Mouse (Mus musculus) kidney, postnatal 4 days (tissue): Measurements from ENCODE around the gene Trappc6a.
A peak's percentile ranks its signal among the peaks of the same experiment; 100 is the strongest.

Experiments used
- DNase-seq, 2 experiments: peaks; one replicate each; pipeline ENCODE4 v3.0.0; 2021; ENCODE audit warnings: mixed read lengths in 2 of 2

Trappc6a gene

GRCm38 (mm10) chr7:19508150-19508923 lies at the start of gene Trappc6a, which contains the start of gene Bloc1s3:
Gene Trappc6a (plus strand): TSS chr7:19508395.
Gene Bloc1s3 (minus strand): TSS chr7:19508367.
- DNase-seq, result peak; percentile 94 to 96

- peak; percentile 84 to 90 for DNase-seq
Measured at GRCm38 (mm10) chr7:19458591-19459111, 49.5 kb upstream of the Trappc6a start, which contains the start of gene Mark4. Gene Mark4 (minus strand): TSS chr7:19458821.

DNA sequence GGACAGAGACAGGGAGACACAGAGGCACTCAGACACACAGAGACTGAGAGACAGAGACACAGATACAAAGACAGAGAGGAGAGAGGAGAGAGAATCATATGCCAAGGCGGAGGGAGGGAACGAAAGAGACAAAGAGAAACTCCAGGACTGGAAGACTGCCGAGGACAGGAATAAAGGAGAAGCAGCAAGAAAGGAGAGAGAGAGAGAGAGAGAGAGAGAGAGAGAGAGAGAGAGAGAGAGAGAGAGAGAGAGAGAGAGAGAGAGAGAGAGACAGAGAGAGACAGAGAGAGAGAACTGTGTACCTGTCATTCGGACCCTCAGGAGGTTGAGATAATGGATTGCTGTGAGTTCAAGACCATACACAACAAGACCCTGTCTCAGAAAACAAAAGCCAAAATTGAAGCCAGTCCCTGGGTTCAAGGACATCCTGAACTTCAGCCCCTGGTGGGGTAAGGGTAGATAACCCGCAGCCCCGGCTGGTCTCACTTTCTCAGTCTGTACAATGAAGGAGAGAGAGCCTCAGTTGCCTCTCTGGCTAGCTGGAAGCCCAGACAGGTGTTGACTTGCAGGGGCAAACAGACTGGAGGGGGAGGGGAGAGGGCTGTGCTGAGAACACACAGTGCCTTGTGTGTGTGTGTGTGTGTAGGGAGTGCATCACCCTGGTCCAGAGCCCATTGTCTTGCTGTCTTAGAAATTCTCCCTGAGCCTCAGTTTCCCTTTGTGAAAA lies 48.9 kb upstream of the Trappc6a start:
- no peak for DNase-seq

GRCm38 (mm10) chr7:19460500-19460899 lies 47.7 kb upstream of the Trappc6a start:
- DNase-seq, result no peak

GRCm38 (mm10) chr7:19461488-19461887 lies 46.7 kb upstream of the Trappc6a start:
- DNase-seq, result peak; percentile 90

- no peak for DNase-seq
Measured at GRCm38 (mm10) chr7:19462443-19462842, 45.8 kb upstream of the Trappc6a start.

DNA sequence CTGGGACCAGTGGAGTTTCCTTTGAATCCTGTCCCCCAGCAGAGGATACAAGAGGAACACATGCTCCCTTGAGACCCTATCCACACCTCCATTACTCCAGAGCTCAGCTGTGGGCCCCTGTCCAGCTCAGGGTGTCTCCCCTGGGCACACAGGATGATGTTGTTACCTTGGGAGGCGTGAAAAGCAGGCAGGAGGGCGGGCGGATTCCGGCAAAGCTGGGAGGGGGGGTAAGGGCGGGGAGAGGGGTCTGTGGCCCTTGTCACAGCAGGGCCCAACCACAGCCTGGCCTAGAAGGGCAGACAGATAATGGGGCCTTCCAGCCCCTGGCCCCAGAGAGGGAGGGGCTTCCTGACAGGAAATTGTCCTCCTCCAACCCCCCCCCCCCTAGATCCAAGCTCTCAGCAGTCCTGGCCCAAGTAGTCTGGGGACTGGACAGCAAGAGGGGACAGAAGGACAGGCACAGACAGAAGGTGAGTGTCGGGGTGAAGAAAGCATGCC lies 45.3 kb upstream of the Trappc6a start, which contains the start of gene Exoc3l2:
TSS of gene Exoc3l2 (plus strand) at position 448 of the 498 bp plus-strand sequence.
- DNase-seq, result peak in 1 of 2 experiments; percentile 34

GRCm38 (mm10) chr7:19464367-19465307 lies 43.6 kb upstream of the Trappc6a start:
- peak; percentile 35 to 57 for DNase-seq

- peak in 1 of 2 experiments; percentile 45 for DNase-seq
Measured at GRCm38 (mm10) chr7:19466602-19467145, 41.5 kb upstream of the Trappc6a start.

- peak in 1 of 2 experiments; percentile 48 for DNase-seq
Measured at GRCm38 (mm10) chr7:19467638-19468037, 40.6 kb upstream of the Trappc6a start.

GRCm38 (mm10) chr7:19468279-19468678 lies 39.9 kb upstream of the Trappc6a start:
- DNase-seq, result no peak

GRCm38 (mm10) chr7:19469404-19469803 lies 38.8 kb upstream of the Trappc6a start:
- no peak for DNase-seq

GRCm38 (mm10) chr7:19470308-19470707 lies 37.9 kb upstream of the Trappc6a start:
- DNase-seq, result no peak

DNA sequence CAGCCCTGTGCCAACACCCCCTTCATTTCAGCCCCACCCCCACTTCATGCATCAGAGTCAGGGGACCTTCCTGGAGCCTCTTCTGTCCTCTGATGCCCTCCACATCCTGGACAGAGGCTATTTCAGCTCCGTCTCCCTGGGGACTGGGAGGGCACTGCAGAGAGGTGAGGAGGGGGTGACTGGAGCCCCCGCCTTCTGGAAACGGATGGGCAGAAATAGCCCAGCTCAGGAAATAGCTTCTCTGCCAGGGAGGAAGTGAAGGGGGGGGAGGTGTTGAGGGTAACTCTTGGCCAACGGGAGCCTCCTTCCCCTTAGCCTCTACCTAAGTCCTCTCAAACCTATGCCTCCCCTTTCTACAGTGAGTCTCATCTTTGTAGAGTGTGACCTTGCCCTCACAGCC lies 35.8 kb upstream of the Trappc6a start:
- DNase-seq, result peak; percentile 52 to 71

DNA sequence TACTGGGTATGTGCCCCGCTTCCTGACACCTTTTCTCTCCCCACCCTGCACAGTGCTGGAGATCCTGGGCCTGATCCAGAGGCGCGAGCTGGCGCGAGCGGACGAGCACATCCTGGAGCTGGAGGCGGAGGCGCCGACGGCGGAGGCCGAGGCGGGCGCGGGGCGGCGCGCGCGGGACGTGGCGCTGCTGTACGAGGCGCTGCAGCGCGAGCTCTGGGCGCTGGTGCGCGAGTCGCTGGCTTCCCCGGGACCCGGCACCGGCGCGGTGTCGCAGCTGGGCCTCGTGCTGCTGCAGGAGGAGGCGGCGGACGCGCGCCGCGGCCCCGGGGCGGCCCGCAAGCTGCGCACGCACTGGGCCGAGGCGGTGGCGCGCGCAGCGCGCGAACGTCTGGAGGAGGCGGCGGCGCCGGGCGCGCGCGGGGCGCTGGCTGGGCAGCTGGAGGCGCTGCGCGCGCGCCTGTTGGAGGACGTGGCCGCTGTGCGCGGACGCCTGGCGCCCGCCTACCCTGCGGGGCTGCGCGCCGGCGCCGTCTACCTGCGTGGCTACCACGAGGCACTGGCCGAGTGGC lies 34.2 kb upstream of the Trappc6a start:
- DNase-seq, result peak; percentile 84 to 91

DNA sequence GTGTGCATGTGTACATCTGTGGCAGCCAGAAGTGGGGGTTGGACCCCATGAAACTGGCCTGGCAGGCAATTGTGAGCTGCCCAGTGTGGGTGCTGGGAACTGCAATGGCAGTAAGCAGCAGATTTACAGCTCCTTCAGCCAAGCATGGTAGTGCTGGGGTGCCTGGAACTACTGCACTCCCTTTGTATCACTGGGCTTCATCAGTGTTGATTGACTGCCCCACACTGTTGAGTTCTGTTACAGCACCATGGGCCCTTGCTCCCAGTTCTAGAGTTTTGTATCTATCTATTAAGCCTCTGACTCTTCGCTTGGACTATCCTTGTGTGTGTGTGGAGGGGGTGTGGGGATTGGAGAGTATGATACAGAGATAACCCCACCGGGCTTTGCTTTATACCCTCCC lies 31.1 kb upstream of the Trappc6a start:
- no peak for DNase-seq

DNA sequence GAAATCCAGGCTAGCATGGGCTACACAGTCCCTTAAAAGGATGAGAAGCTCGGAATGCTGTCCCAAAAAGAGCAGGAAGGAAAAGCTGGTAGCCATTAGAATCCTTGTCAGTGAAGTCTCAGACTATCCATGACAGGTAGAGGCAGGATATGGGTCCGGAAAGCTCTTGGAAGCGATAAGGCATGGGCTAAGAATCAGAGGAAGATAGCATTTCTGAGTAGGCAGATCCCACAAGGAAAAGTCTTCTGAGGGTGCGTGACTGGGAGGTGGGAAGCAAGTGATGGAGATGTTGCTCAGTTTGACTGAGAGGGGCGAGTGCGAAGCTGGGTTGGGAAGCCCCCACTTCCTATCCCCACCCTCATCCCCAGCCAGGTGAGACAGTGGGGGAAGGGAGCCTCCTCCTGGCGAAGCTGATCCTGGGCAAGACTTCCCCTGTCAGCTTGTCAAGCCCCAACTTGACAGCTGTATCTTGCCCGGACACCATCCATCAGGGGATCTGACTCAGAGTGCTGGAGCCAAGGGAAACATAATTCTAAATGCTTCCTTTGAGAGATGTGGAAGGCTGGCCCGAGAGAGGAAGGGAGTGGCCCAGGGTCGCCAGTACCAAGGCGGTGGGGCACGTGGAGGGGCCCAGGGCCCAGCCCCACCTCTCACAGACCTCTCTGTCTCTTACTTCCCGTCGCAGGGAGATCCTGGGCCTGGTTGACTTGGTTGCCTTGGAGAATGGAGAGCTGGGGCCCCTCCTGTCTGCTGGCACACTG lies 30.4 kb upstream of the Trappc6a start:
- peak in 1 of 2 experiments; percentile 64 for DNase-seq

GRCm38 (mm10) chr7:19483281-19483680 lies 24.9 kb upstream of the Trappc6a start:
- no peak for DNase-seq

GRCm38 (mm10) chr7:19485488-19485887 lies 22.7 kb upstream of the Trappc6a start:
- DNase-seq, result no peak

DNA sequence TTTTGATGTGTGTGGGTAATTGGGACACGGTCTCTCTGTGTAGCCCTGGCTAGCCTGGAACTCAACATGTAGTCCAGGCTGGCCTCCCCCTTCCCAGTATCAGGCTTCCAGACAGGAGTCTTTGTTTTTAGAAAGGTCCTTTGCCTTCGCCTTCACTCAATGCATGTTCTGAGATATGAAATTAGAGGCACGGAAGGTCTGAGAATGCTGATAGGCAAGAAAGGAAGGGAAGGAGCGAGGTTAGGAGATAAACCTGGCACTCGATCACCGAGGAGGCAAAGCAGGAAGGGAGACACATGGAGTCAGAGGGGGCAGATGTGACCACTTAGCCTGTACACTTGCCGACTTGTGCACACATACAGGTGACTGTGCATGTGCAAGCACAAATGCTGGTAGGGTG lies 21.6 kb upstream of the Trappc6a start:
- DNase-seq, result no peak

DNA sequence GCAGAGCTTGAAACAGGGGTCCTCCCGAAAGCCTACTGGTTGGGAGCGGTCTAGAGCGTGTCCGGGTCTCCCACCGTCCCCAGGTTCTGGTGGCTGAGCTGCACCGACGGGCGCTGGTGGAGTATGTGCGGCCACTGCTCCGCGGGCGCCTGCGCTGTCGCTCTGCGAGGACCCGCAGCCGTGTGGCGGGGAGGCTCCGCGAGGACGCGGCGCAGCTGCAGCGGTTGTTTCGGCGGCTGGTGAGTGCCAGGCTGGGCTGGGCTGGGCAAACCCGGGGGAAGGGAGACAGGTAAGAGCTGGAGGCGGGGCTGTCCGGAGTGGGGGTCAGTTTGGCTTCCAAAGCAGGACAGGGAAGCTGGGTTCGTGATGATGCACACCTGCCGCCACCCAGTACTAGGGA lies 18.7 kb upstream of the Trappc6a start:
- DNase-seq, result peak in 1 of 2 experiments; percentile 21
